Mouse (Mus musculus): ENCODE measurements around the gene Osr1. TPM values are rescaled to one million over a fixed set of nuclear protein-coding genes. Genes with fewer than 3 reads are reported as not detected.

The Osr1 gene
- total and polyA plus RNA-seq, 3 experiments = not detected

GRCm38 (mm10) chr12:9581011-9581410 is 11.1 kb downstream of the Osr1 start:
- DNase-seq (ENCODE audit: extremely low read depth) = no peak
- H3K27ac ChIP-seq (ENCODE audit: insufficient read depth, low read depth) = no peak overlapping the region
- dilution Hi-C loops (cut with MboI; ENCODE audit: extremely low pct_ligation_motif_present, extremely low pct_unique_long_range_greater_than_20kb, low sequenced_read_pairs) = no loop called here
- H3K4me1 ChIP-seq (ENCODE audit: control insufficient read depth in 1 of 2, insufficient read depth in 2 of 2) = no peaks in the 10 kb centered on the region
- no peaks in the 10 kb centered on the region for H3K79me2 ChIP-seq (replicated peaks; ENCODE audit: control insufficient read depth, extremely low read depth, insufficient read depth, poor library complexity, severe bottlenecking)
- no peak overlapping the region for H3K9ac ChIP-seq (ENCODE audit: insufficient read depth, low read depth)
- no peaks in the 10 kb centered on the region for H3K9me3 ChIP-seq (replicated peaks; ENCODE audit: low read length)
- TF ChIP-seq SMC3 (IDR thresholded peaks at IDR 0.05; ENCODE audit: low read depth, low read length) (no peak), CTCF (conservative IDR thresholded peaks at IDR 0.05 in 1 of 2, IDR thresholded peaks at IDR 0.05 in 1 of 2; ENCODE audit: low read depth in 2 of 2, low read length in 2 of 2) (no peak), POLR2A (IDR thresholded peaks at IDR 0.05; ENCODE audit: low read depth, low read length) (no peak), ZC3H11A (IDR thresholded peaks at IDR 0.05; ENCODE audit: low read depth, low read length) (no peak), EP300 (IDR thresholded peaks at IDR 0.05; ENCODE audit: low read length) (no peak), KAT2A (IDR thresholded peaks at IDR 0.05; ENCODE audit: insufficient replicate concordance, low read length) (no peak), UBTF (IDR thresholded peaks at IDR 0.05; ENCODE audit: low read depth, low read length) (no peak), MAX (IDR thresholded peaks at IDR 0.05; ENCODE audit: low read length) (no peak), MAZ (IDR thresholded peaks at IDR 0.05; ENCODE audit: low read depth, low read length) (no peak), JUN (IDR thresholded peaks at IDR 0.05; ENCODE audit: insufficient read depth, low read depth, low read length) (no peak)
- no peak overlapping the region for H3K4me3 ChIP-seq (replicated peaks in 1 of 3; ENCODE audit: low read depth in 2 of 3, low read length in 2 of 3, poor library complexity in 1 of 3)
- H3K36me3 ChIP-seq (replicated peaks in 1 of 2; ENCODE audit: control insufficient read depth in 1 of 2, insufficient read depth in 1 of 2, low read length in 1 of 2) = no peaks in the 10 kb centered on the region
- H3K27me3 ChIP-seq (replicated peaks) = no peaks in the 10 kb centered on the region
- H3K4me2 ChIP-seq (ENCODE audit: insufficient read depth, low read depth, poor library complexity, severe bottlenecking) = no peak overlapping the region
- in situ Hi-C loops (cut with MboI; ENCODE audit: low pct_ligation_motif_present, low pct_unique_long_range_greater_than_20kb, low sequenced_read_pairs) = no loop called here

- no peak for TF ChIP-seq ZNF384 (IDR thresholded peaks at IDR 0.05; ENCODE audit: low read depth, low read length)
- TF ChIP-seq RCOR1 (conservative IDR thresholded peaks at IDR 0.05; ENCODE audit: low read depth, low read length) = no peak
- no peak for DNase-seq (ENCODE audit: extremely low read depth)
- dilution Hi-C loops (cut with MboI; ENCODE audit: extremely low pct_ligation_motif_present, extremely low pct_unique_long_range_greater_than_20kb, low sequenced_read_pairs) = no loop called here
- Histone ChIP-seq H3K9ac (ENCODE audit: insufficient read depth, low read depth) (no peak overlapping the region), H3K9me3 (replicated peaks; ENCODE audit: low read length) (no peaks in the 10 kb centered on the region), H3K4me3 (replicated peaks in 1 of 3; ENCODE audit: low read depth in 2 of 3, low read length in 2 of 3, poor library complexity in 1 of 3) (no peak overlapping the region), H3K79me2 (replicated peaks; ENCODE audit: control insufficient read depth, extremely low read depth, insufficient read depth, poor library complexity, severe bottlenecking) (no peaks in the 10 kb centered on the region), H3K4me2 (ENCODE audit: insufficient read depth, low read depth, poor library complexity, severe bottlenecking) (no peak overlapping the region), H3K27me3 (replicated peaks) (no peaks in the 10 kb centered on the region), H3K36me3 (replicated peaks in 1 of 2; ENCODE audit: control insufficient read depth in 1 of 2, insufficient read depth in 1 of 2, low read length in 1 of 2) (no peaks in the 10 kb centered on the region), H3K27ac (ENCODE audit: insufficient read depth, low read depth) (no peak overlapping the region), H3K4me1 (ENCODE audit: control insufficient read depth in 1 of 2, insufficient read depth in 2 of 2) (no peaks in the 10 kb centered on the region)
- in situ Hi-C loops (cut with MboI; ENCODE audit: low pct_ligation_motif_present, low pct_unique_long_range_greater_than_20kb, low sequenced_read_pairs) = no loop called here
Observed at GRCm38 (mm10) chr12:9581506-9581905, 11.6 kb downstream of the Osr1 start.

- Histone ChIP-seq H3K4me1 (ENCODE audit: control insufficient read depth in 1 of 2, insufficient read depth in 2 of 2) (no peaks in the 10 kb centered on the region), H3K9me3 (replicated peaks; ENCODE audit: low read length) (no peaks in the 10 kb centered on the region), H3K36me3 (replicated peaks in 1 of 2; ENCODE audit: control insufficient read depth in 1 of 2, insufficient read depth in 1 of 2, low read length in 1 of 2) (no peaks in the 10 kb centered on the region), H3K27ac (ENCODE audit: insufficient read depth, low read depth) (no peak overlapping the region), H3K79me2 (replicated peaks; ENCODE audit: control insufficient read depth, extremely low read depth, insufficient read depth, poor library complexity, severe bottlenecking) (no peaks in the 10 kb centered on the region), H3K4me3 (replicated peaks in 1 of 3; ENCODE audit: low read depth in 2 of 3, low read length in 2 of 3, poor library complexity in 1 of 3) (no peak overlapping the region), H3K9ac (ENCODE audit: insufficient read depth, low read depth) (no peak overlapping the region), H3K4me2 (ENCODE audit: insufficient read depth, low read depth, poor library complexity, severe bottlenecking) (no peak overlapping the region), H3K27me3 (replicated peaks) (no peaks in the 10 kb centered on the region)
- in situ Hi-C loops (cut with MboI; ENCODE audit: low pct_ligation_motif_present, low pct_unique_long_range_greater_than_20kb, low sequenced_read_pairs) = no loop called here
- DNase-seq (ENCODE audit: extremely low read depth) = no peak
- dilution Hi-C loops (cut with MboI; ENCODE audit: extremely low pct_ligation_motif_present, extremely low pct_unique_long_range_greater_than_20kb, low sequenced_read_pairs) = no loop called here
- TF ChIP-seq NELFE (IDR thresholded peaks at IDR 0.05; ENCODE audit: low read depth, low read length) (no peak), POLR2A (IDR thresholded peaks at IDR 0.05; ENCODE audit: low read depth, low read length) (no peak), UBTF (IDR thresholded peaks at IDR 0.05; ENCODE audit: low read depth, low read length) (no peak), E2F4 (IDR thresholded peaks at IDR 0.05; ENCODE audit: insufficient replicate concordance, low read depth, low read length) (no peak), BHLHE40 (IDR thresholded peaks at IDR 0.05; ENCODE audit: low read depth, low read length) (no peak), IRF4 (IDR thresholded peaks at IDR 0.05; ENCODE audit: low read depth, low read length) (no peak), CHD2 (IDR thresholded peaks at IDR 0.05; ENCODE audit: low read length) (no peak), JUN (IDR thresholded peaks at IDR 0.05; ENCODE audit: insufficient read depth, low read depth, low read length) (no peak), SIN3A (IDR thresholded peaks at IDR 0.05; ENCODE audit: low read length) (no peak), ZKSCAN1 (IDR thresholded peaks at IDR 0.05; ENCODE audit: borderline replicate concordance, low read depth, low read length) (no peak), CTCF (conservative IDR thresholded peaks at IDR 0.05 in 1 of 2, IDR thresholded peaks at IDR 0.05 in 1 of 2; ENCODE audit: low read depth in 2 of 2, low read length in 2 of 2) (no peak), JUND (conservative IDR thresholded peaks at IDR 0.05; ENCODE audit: low read depth, low read length) (no peak), MEF2A (IDR thresholded peaks at IDR 0.05; ENCODE audit: borderline replicate concordance, low read depth, low read length) (no peak), TCF12 (IDR thresholded peaks at IDR 0.05; ENCODE audit: low read depth, low read length) (no peak), USF1 (IDR thresholded peaks at IDR 0.05; ENCODE audit: low read depth, low read length) (no peak)
Observed at GRCm38 (mm10) chr12:9582248-9582995, 12.5 kb downstream of the Osr1 start.
